Mouse (Mus musculus) regulatory T cell (primary cell): ENCODE results near the gene E330009J07Rik.

Experiments used
- in situ Hi-C: fragments of 300-600 bp; cut with MboI, MseI; formaldehyde crosslinking; loops from one replicate; pipeline ENCODE4 v1.15.1; 2025; ENCODE audit warnings: high pct_unique_total_duplicates

E330009J07Rik gene

DNA sequence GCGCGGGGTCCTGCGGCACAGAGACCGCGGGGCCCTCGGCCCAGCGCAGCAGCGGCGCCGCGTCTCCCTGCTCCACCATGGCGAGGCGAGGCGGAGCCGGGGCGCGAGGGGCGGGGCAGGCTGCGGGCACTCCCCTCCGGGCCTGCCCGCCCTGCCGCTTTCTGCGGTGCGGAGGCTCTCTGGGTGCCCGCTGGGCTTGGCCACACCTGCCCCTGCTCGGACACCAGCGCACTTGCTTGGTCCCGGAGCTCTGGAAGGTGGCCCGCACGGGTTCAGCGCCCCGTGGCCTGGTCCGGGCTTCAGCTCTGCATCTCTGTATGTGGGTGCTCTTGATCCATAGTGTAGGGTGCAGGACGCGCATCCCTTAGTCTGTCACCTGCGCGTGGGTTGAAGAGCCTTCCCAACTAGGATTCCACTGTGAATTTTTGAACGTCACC is at the start of gene E330009J07Rik:
Gene E330009J07Rik (minus strand): TSS at position 89 of the 437 bp plus-strand sequence.
- in situ Hi-C loops: no loop called here

- in situ Hi-C loops: loop anchor here (10.0 kb wide), 1 partner anchor 202 kb away; no protein-coding TSS in a partner anchor
Observed at GRCm38 (mm10) chr6:40482318-40482717, 46.4 kb upstream of the E330009J07Rik start.

- in situ Hi-C loops: loop anchor here (10.0 kb wide), 1 partner anchor 205 kb away; no protein-coding TSS in a partner anchor
Observed at GRCm38 (mm10) chr6:40479705-40480104, 43.8 kb upstream of the E330009J07Rik start.

GRCm38 (mm10) chr6:40476132-40476531 is 40.2 kb upstream of the E330009J07Rik start:
- in situ Hi-C loops: no loop called here

DNA sequence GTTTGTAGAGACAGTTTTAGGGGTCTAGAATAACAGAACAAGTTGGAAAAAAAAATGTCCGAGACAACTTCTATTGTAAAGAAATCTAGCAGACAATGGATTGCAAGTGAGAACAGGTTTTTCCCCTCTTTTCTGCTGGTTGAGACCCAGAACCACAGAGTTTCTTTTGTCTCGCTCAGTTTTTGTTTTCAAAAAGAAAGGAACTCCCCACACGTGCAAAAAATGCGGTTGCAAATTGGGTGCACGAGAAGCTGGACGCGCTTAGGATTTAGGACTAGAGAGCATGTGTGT is 35.7 kb upstream of the E330009J07Rik start:
- in situ Hi-C loops: loop anchor here (5.0 to 25.0 kb wide), 2 partner anchors 144 to 1091 kb away; partner anchors contain the start of gene Agk

- in situ Hi-C loops: loop anchor here (5.0 to 25.0 kb wide), 2 partner anchors 144 to 1091 kb away; partner anchors contain the start of gene Agk
Observed at GRCm38 (mm10) chr6:40470916-40471719, 35.2 kb upstream of the E330009J07Rik start, which contains the start of gene Ssbp1. Gene Ssbp1 (plus strand): TSS chr6:40471352.

DNA sequence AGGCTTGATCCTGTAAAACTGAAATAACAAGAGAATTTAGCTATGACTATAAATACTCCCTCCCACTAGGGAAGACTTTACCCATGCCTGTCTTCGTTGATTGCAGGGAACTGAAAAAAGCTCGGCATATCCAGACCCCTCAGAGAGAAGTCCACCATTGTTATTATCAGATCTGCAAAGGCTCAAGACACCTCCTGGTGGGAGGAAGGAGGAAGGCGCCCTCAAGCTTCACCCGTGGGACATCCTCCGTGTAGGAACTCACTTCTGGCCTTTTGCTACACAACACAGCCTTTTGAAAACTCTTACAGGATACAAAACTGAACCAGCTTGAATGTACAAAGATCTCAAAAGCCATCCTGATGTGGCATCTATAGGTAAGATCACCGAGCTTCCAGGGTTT is 29.8 kb upstream of the E330009J07Rik start:
- in situ Hi-C loops: loop anchor here (25.0 kb wide), 1 partner anchor 1097 kb away; no protein-coding TSS in a partner anchor

DNA sequence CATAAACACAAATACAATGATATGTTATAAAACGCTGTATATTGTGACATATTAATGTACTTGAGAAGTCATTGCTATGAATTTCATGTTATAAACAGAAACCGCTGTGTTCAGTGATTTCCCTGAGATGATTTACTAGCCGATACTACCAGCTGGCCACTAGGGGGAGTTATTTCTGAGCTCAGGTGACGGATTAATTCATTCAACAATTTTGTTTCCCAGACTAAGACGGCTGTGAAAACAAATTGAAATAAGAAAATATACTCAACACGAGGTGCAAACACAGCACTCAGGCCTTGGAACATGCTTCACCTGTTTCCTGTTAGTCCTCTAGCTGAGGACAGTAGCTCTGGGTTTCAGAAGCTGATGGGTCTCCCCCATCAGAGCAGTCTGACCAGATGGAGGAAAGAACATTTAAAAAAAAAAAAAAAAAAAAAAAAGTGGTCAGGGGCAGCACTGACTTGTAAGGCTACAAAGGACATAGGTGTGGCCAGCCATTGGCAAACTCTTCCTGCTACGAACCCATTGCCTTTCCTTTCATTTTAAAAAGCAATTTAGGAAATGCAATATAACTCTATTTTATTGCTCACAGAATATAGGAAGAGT is 18.6 kb upstream of the E330009J07Rik start:
- in situ Hi-C loops: loop anchor here (10.0 to 25.0 kb wide), 2 partner anchors 140 to 1108 kb away; no protein-coding TSS in a partner anchor

DNA sequence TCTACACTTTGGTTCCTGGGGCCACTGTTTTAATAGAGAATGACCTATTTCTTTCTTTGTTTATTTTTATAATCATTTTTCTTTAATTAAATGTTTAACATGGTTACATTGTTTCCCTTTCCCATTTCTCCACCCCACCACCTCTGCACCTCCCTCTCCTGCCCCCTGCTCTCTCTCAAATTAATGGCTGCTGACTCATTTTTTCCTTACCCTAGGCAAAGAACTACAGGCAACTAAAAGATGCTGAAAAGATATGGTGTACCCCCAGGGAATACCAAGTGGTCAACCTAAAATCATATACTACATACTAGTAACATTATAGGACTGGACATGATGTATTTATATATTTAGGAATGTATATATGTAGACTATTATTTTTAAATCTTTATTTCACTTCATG is 12.7 kb upstream of the E330009J07Rik start:
- in situ Hi-C loops: no loop called here

- in situ Hi-C loops: no loop called here
Observed at GRCm38 (mm10) chr6:40443281-40443928, 7.5 kb upstream of the E330009J07Rik start.

DNA sequence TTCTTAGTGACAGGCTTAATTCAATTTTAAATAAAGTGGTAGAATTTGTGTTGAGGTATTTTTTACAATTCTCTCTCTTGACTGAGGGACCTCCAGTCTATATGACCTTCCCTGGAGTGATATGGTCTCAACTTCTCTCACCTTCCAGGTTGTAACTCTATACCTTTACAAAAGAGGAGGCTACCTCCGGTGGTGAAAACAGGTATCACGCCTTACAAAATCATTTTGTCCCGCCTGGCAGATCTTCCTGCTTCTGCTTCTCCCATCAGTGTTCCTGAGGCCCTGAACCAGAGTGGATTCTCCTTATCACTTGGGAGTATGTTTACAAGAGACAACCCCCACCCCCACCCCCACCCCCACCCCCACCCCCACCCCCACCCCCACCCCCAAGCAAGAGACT is 5.8 kb upstream of the E330009J07Rik start:
- in situ Hi-C loops: no loop called here

DNA sequence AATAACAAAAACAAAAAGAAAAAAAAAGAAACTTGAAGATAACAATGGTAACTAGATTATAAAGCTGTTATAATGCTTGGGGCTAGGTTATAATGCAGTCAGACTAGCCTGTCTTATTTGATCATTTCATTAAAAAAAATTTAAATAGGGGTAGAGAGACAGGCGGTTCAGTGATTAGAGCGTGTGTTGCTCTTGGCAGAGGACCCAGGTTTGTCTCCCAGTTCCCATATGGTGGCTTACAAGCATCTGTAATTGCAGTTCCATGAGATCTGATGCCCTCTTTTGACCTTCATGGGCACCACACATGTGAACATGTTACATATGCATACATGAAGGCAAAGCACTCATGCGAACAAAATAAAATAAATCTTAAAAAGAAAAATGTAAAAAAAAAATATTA is 5.3 kb upstream of the E330009J07Rik start:
- in situ Hi-C loops: no loop called here

DNA sequence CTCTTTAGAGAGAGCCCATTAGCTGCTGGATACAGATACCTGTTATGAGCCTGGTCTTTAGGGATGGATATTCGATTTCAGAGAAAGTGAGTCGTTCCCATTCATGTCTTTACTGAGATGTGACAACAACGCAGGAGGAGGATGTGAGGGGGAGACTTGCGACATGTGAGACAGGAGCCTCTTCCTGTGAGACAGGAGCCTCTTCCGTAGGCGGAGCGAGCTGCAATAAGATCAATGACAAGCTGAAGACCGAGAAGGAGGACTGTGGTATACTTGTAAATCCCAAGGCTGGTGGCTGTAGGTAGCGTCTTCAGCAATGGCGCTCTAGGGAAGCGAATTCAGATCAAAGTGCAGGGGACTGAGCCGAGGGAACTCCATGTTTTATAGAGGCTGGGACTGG is 3.8 kb upstream of the E330009J07Rik start:
- in situ Hi-C loops: no loop called here

- in situ Hi-C loops: no loop called here
Observed at GRCm38 (mm10) chr6:40438936-40439335, 3.0 kb upstream of the E330009J07Rik start, which contains the start of gene Wee2. Gene Wee2 (plus strand): TSS chr6:40439088.

- in situ Hi-C loops: no loop called here
Observed at GRCm38 (mm10) chr6:40435151-40436046, 536 bp downstream of the E330009J07Rik start.

- in situ Hi-C loops: no loop called here
Observed at GRCm38 (mm10) chr6:40434697-40435096, 1.2 kb downstream of the E330009J07Rik start.

DNA sequence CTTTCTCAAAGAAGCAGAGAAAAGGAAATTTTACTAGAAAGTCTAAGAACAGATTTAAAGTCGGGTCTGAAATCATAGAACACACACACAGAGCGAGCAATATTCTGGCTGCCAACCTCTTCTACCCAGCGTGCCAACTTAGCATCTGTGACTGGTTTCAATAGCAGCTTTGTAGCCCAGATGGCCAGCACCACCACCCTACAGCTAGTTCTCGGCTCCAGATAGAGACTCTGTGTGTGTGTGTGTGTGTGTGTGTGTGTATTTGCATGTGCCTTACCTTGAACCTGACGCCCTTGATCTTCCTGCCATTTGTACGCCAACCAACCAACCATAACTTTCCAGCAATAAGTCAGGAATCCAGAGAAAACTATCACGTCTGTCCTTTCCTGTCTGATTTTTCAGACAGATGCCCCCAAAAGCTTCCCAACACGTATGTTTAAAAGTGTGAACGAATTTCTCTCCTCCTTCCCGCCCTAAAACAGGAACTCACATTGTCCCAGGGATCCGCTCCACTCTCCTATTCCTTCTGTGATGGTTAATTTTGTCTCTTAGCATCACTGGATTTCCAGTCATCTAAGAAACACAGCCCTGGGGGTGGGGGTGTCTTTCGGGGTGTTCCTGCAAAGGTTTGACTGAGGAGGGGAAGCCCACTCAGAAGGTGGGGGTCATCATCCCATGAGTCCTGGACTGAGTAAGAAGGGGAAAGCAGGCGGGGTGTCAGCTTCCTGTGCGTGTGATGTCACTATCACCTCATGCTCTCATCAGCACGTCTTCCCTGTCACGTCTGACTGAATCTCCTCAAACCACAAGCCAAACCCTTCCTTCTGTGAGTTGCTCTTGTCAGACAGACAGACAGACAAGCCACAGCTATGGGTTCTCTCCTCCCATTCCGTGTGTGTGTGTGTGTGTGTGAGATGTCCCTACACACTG is 3.3 kb downstream of the E330009J07Rik start:
- in situ Hi-C loops: no loop called here

DNA sequence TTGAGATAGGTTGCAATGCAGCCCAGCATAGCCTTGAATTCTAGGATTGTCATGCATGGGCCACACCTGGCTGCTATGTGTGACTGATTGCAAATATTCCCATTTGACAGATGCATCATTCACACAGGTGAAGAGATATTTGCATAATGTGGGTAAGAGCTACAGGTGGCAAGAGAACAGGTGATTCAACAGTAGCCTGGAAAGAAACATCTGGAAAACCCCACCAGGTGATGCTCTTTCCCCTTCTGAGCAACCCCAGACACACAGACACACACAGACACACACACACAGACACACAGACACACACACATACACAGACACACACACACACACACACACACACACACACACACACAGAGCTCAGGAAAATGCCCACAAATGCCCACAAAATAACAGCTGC is 4.1 kb downstream of the E330009J07Rik start:
- in situ Hi-C loops: no loop called here

GRCm38 (mm10) chr6:40431356-40431755 is 4.6 kb downstream of the E330009J07Rik start:
- in situ Hi-C loops: no loop called here

GRCm38 (mm10) chr6:40430878-40431277 is 5.1 kb downstream of the E330009J07Rik start:
- in situ Hi-C loops: no loop called here
